Mouse (Mus musculus): Measurements from ENCODE around the gene Tnfaip1. TPM values are rescaled to one million over a fixed set of nuclear protein-coding genes. Genes with fewer than 3 reads are reported as not detected.
A peak's percentile ranks its signal among the peaks of the same experiment; 100 is the strongest.
"Not testable (repeated sequence)": the region's sequence is repeated elsewhere in the genome, so short reads cannot be mapped to it uniquely, and the experiment has no call there.

Tnfaip1 gene
- polyA plus RNA-seq (2014; fragmentation: Nextera tagmentation; extraction: Ambion mirVana), result 77.6 and 77.9 TPM in 2 replicates

GRCm38 (mm10) chr11:78536080-78536689, at the start of gene Tnfaip1, which contains the start of gene Ift20:
TSS of gene Tnfaip1 (minus strand) at chr11:78536332.
TSS of gene Ift20 (plus strand) at chr11:78536361.
- under 1% methylated on average over 52 of the region's 52 CpGs for WGBS
- Histone ChIP-seq H3K4me2 (ENCODE audit: low read length) (peak within 1 kb of the TSS; percentile 95), H3K4me3 (ENCODE audit: control insufficient read depth in 1 of 2, insufficient read depth in 1 of 2, low read depth in 1 of 2, low read length in 2 of 2) (peak within 1 kb of the TSS; percentile 83 to 88), H3K9me3 (ENCODE audit: control insufficient read depth, low read length) (no peaks in the 10 kb centered on the region), H3K36me3 (ENCODE audit: control insufficient read depth, insufficient read depth, low read length) (peaks cover 40% of the 10 kb centered on the region), H3K4me1 (ENCODE audit: control insufficient read depth in 2 of 2, insufficient read depth in 2 of 2, low read length in 2 of 2) (peaks cover 9 to 25% of the 10 kb centered on the region in 2 experiments), H3K27me3 (ENCODE audit: control insufficient read depth, insufficient read depth, low read length) (no peaks in the 10 kb centered on the region), H3K27ac (replicated peaks in 1 of 2; ENCODE audit: control insufficient read depth in 1 of 2, insufficient read depth in 1 of 2, low read depth in 2 of 2, low read length in 2 of 2) (peak within 1 kb of the TSS; percentile 89 to 97), H3K9ac (ENCODE audit: low read length) (peak within 1 kb of the TSS; percentile 94)
- ATAC-seq (ENCODE audit: insufficient number of reproducible peaks, insufficient read depth, low FRiP score, low read depth), result peak; percentile 95

DNA sequence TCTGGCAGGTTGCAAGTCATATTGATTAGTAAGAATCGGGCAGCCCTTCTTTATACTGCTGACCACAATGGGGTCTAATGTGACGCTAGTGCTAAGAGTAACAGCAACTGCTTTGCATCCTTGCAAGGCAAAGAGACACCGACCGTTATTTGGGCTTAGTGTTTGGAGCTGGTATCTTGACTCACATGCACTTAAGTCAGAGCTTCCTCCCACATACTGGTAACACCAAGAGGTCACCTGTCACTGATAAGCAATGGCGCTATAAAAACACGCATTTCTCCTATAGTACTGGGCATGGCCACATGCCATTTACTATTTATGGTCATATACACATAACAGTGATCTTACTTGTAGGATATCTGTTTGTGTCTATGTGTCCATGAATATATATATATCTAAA, 46.7 kb upstream of the Tnfaip1 start:
- Histone ChIP-seq H3K9ac (ENCODE audit: low read length) (no peak overlapping the region), H3K9me3 (ENCODE audit: control insufficient read depth, low read length) (no peaks in the 10 kb centered on the region), H3K4me2 (ENCODE audit: low read length) (no peak overlapping the region), H3K4me3 (ENCODE audit: control insufficient read depth in 1 of 2, insufficient read depth in 1 of 2, low read depth in 1 of 2, low read length in 2 of 2) (no peak overlapping the region), H3K4me1 (ENCODE audit: control insufficient read depth in 2 of 2, insufficient read depth in 2 of 2, low read length in 2 of 2) (no peaks in the 10 kb centered on the region), H3K36me3 (ENCODE audit: control insufficient read depth, insufficient read depth, low read length) (peaks cover 66% of the 10 kb centered on the region), H3K27ac (replicated peaks in 1 of 2; ENCODE audit: control insufficient read depth in 1 of 2, insufficient read depth in 1 of 2, low read depth in 2 of 2, low read length in 2 of 2) (no peak overlapping the region), H3K27me3 (ENCODE audit: control insufficient read depth, insufficient read depth, low read length) (no peaks in the 10 kb centered on the region)
- no peak for ATAC-seq (ENCODE audit: insufficient number of reproducible peaks, insufficient read depth, low FRiP score, low read depth)
- 65% methylated on average over 6 of the region's 6 CpGs for WGBS

DNA sequence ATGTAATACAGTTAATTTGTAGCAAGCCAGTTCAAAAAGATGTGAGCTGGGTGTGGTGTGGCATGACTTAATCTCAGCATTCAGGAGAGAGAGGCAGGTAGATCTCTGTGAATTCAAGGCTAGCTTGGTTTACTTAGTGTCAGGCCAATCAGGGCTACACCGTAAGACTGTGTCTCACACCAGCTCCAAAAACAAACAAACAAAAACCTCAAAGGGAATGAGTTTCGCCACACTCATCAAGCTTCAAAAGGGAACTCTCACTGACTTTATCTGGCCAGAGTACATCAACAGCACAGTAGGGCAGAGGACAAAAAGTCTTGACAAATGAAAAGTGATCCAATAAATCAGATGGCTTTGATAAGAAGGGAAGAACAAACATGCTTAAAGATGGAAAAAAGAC, 38.8 kb upstream of the Tnfaip1 start:
- Histone ChIP-seq H3K36me3 (ENCODE audit: control insufficient read depth, insufficient read depth, low read length) (peaks cover 78% of the 10 kb centered on the region), H3K4me3 (ENCODE audit: control insufficient read depth in 1 of 2, insufficient read depth in 1 of 2, low read depth in 1 of 2, low read length in 2 of 2) (no peak overlapping the region), H3K4me1 (ENCODE audit: control insufficient read depth in 2 of 2, insufficient read depth in 2 of 2, low read length in 2 of 2) (no peaks in the 10 kb centered on the region; a peak in 1 of 4 replicates), H3K27ac (replicated peaks in 1 of 2; ENCODE audit: control insufficient read depth in 1 of 2, insufficient read depth in 1 of 2, low read depth in 2 of 2, low read length in 2 of 2) (no peak overlapping the region), H3K27me3 (ENCODE audit: control insufficient read depth, insufficient read depth, low read length) (no peaks in the 10 kb centered on the region), H3K4me2 (ENCODE audit: low read length) (no peak overlapping the region), H3K9me3 (ENCODE audit: control insufficient read depth, low read length) (no peaks in the 10 kb centered on the region), H3K9ac (ENCODE audit: low read length) (no peak overlapping the region)
- 66% methylated on average over 2 of the region's 2 CpGs for WGBS
- no peak for ATAC-seq (ENCODE audit: insufficient number of reproducible peaks, insufficient read depth, low FRiP score, low read depth)

GRCm38 (mm10) chr11:78574536-78574935, 38.4 kb upstream of the Tnfaip1 start:
- Histone ChIP-seq H3K9ac (ENCODE audit: low read length) (no peak overlapping the region), H3K36me3 (ENCODE audit: control insufficient read depth, insufficient read depth, low read length) (peaks cover 76% of the 10 kb centered on the region), H3K27ac (replicated peaks in 1 of 2; ENCODE audit: control insufficient read depth in 1 of 2, insufficient read depth in 1 of 2, low read depth in 2 of 2, low read length in 2 of 2) (no peak overlapping the region), H3K4me3 (ENCODE audit: control insufficient read depth in 1 of 2, insufficient read depth in 1 of 2, low read depth in 1 of 2, low read length in 2 of 2) (no peak overlapping the region), H3K4me1 (ENCODE audit: control insufficient read depth in 2 of 2, insufficient read depth in 2 of 2, low read length in 2 of 2) (no peaks in the 10 kb centered on the region; a peak in 1 of 4 replicates), H3K27me3 (ENCODE audit: control insufficient read depth, insufficient read depth, low read length) (no peaks in the 10 kb centered on the region), H3K9me3 (ENCODE audit: control insufficient read depth, low read length) (no peaks in the 10 kb centered on the region), H3K4me2 (ENCODE audit: low read length) (no peak overlapping the region)
- no peak for ATAC-seq (ENCODE audit: insufficient number of reproducible peaks, insufficient read depth, low FRiP score, low read depth)
- 85% methylated on average over 3 of the region's 3 CpGs for WGBS

- H3K36me3 ChIP-seq (ENCODE audit: control insufficient read depth, insufficient read depth, low read length), result peaks cover 79% of the 10 kb centered on the region
- not testable (repeated sequence) for H3K4me1 ChIP-seq (ENCODE audit: control insufficient read depth in 2 of 2, insufficient read depth in 2 of 2, low read length in 2 of 2); H3K9me3 ChIP-seq (ENCODE audit: control insufficient read depth, low read length); H3K27ac ChIP-seq (replicated peaks in 1 of 2; ENCODE audit: control insufficient read depth in 1 of 2, insufficient read depth in 1 of 2, low read depth in 2 of 2, low read length in 2 of 2); H3K27me3 ChIP-seq (ENCODE audit: control insufficient read depth, insufficient read depth, low read length); H3K9ac ChIP-seq (ENCODE audit: low read length); H3K4me3 ChIP-seq (ENCODE audit: control insufficient read depth in 1 of 2, insufficient read depth in 1 of 2, low read depth in 1 of 2, low read length in 2 of 2); ATAC-seq (ENCODE audit: insufficient number of reproducible peaks, insufficient read depth, low FRiP score, low read depth); H3K4me2 ChIP-seq (ENCODE audit: low read length)
- 93% methylated on average over 3 of the region's 4 CpGs for WGBS
Measured at GRCm38 (mm10) chr11:78574031-78574430, 37.9 kb upstream of the Tnfaip1 start.

GRCm38 (mm10) chr11:78571854-78572253, 35.7 kb upstream of the Tnfaip1 start:
- Histone ChIP-seq H3K27ac (replicated peaks in 1 of 2; ENCODE audit: control insufficient read depth in 1 of 2, insufficient read depth in 1 of 2, low read depth in 2 of 2, low read length in 2 of 2) (no peak overlapping the region), H3K27me3 (ENCODE audit: control insufficient read depth, insufficient read depth, low read length) (no peaks in the 10 kb centered on the region), H3K4me3 (ENCODE audit: control insufficient read depth in 1 of 2, insufficient read depth in 1 of 2, low read depth in 1 of 2, low read length in 2 of 2) (no peak overlapping the region), H3K36me3 (ENCODE audit: control insufficient read depth, insufficient read depth, low read length) (peaks cover 70% of the 10 kb centered on the region), H3K4me2 (ENCODE audit: low read length) (no peak overlapping the region), H3K9me3 (ENCODE audit: control insufficient read depth, low read length) (no peaks in the 10 kb centered on the region), H3K9ac (ENCODE audit: low read length) (no peak overlapping the region), H3K4me1 (ENCODE audit: control insufficient read depth in 2 of 2, insufficient read depth in 2 of 2, low read length in 2 of 2) (no peaks in the 10 kb centered on the region; a peak in 2 of 4 replicates)
- ATAC-seq (ENCODE audit: insufficient number of reproducible peaks, insufficient read depth, low FRiP score, low read depth), result no peak
- 84% methylated on average over 6 of the region's 6 CpGs for WGBS

DNA sequence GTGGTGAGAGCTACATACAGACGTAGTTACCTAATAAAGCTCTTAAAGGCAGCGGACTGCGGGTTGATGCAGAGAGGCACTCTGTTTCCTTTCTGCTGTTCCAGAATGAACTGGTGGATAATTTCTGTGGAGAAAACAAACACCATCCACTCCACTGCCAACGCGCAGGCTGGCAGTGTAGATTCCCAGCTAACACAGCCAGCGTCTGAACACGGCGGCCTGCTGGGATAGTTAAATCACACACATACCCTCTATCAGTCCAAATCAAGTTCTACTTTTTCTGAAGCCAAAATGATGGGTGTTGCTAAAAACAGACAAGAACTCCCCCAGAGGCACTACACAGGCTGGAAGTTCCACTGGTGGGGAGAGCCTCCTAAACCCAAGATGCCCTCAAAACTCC, 35.3 kb upstream of the Tnfaip1 start:
- H3K9me3 ChIP-seq (ENCODE audit: control insufficient read depth, low read length), result no peaks in the 10 kb centered on the region
- no peak overlapping the region for H3K9ac ChIP-seq (ENCODE audit: low read length)
- H3K27ac ChIP-seq (replicated peaks in 1 of 2; ENCODE audit: control insufficient read depth in 1 of 2, insufficient read depth in 1 of 2, low read depth in 2 of 2, low read length in 2 of 2), result no peak overlapping the region
- H3K4me2 ChIP-seq (ENCODE audit: low read length), result no peak overlapping the region
- no peaks in the 10 kb centered on the region; a peak in 3 of 4 replicates for H3K4me1 ChIP-seq (ENCODE audit: control insufficient read depth in 2 of 2, insufficient read depth in 2 of 2, low read length in 2 of 2)
- peaks cover 68% of the 10 kb centered on the region for H3K36me3 ChIP-seq (ENCODE audit: control insufficient read depth, insufficient read depth, low read length)
- no peak for ATAC-seq (ENCODE audit: insufficient number of reproducible peaks, insufficient read depth, low FRiP score, low read depth)
- WGBS, result 95% methylated on average over 8 of the region's 8 CpGs
- no peak overlapping the region for H3K4me3 ChIP-seq (ENCODE audit: control insufficient read depth in 1 of 2, insufficient read depth in 1 of 2, low read depth in 1 of 2, low read length in 2 of 2)
- no peaks in the 10 kb centered on the region for H3K27me3 ChIP-seq (ENCODE audit: control insufficient read depth, insufficient read depth, low read length)

- peaks cover 60% of the 10 kb centered on the region for H3K36me3 ChIP-seq (ENCODE audit: control insufficient read depth, insufficient read depth, low read length)
- H3K4me1 ChIP-seq (ENCODE audit: control insufficient read depth in 2 of 2, insufficient read depth in 2 of 2, low read length in 2 of 2), result no peaks in the 10 kb centered on the region; a peak in 3 of 4 replicates
- H3K9ac ChIP-seq (ENCODE audit: low read length), result no peak overlapping the region
- H3K4me3 ChIP-seq (ENCODE audit: control insufficient read depth in 1 of 2, insufficient read depth in 1 of 2, low read depth in 1 of 2, low read length in 2 of 2), result no peak overlapping the region
- H3K9me3 ChIP-seq (ENCODE audit: control insufficient read depth, low read length), result no peaks in the 10 kb centered on the region
- ATAC-seq (ENCODE audit: insufficient number of reproducible peaks, insufficient read depth, low FRiP score, low read depth), result no peak
- no peak overlapping the region for H3K4me2 ChIP-seq (ENCODE audit: low read length)
- 53% methylated on average over 3 of the region's 3 CpGs for WGBS
- no peaks in the 10 kb centered on the region for H3K27me3 ChIP-seq (ENCODE audit: control insufficient read depth, insufficient read depth, low read length)
- H3K27ac ChIP-seq (replicated peaks in 1 of 2; ENCODE audit: control insufficient read depth in 1 of 2, insufficient read depth in 1 of 2, low read depth in 2 of 2, low read length in 2 of 2), result no peak overlapping the region
Measured at GRCm38 (mm10) chr11:78569806-78570205, 33.7 kb upstream of the Tnfaip1 start.

All from heart, embryonic 14.5 days (tissue).